In genomic region chr8:111732406-111733085, GRCm38 (mm10) we compare ENCODE assay signal across 8 mouse cellular contexts. TPM values are rescaled to one million over a fixed set of nuclear protein-coding genes. Genes with fewer than 3 reads are reported as not detected.
DNase-seq lines count a peak whose midpoint lies in the region; ATAC-seq and TF ChIP-seq lines count a peak whose summit lies in the region.

No protein-coding gene starts in this region.

- peak overlapping the region; percentile 95 for H3K27ac ChIP-seq in intestine, embryonic 16.5 days (ENCODE audit: low read length)
- H3K27ac ChIP-seq in lung, postnatal 0 days (ENCODE audit: low read length) = peak overlapping the region; percentile 96

- peak overlapping the region; percentile 67 for H3K4me2 ChIP-seq in intestine, embryonic 16.5 days (ENCODE audit: low read depth, low read length)
- H3K4me2 ChIP-seq in lung, postnatal 0 days (replicated peaks; ENCODE audit: low read depth, low read length) = peak overlapping the region; percentile 91

- WGBS in intestine, embryonic 16.5 days = 25% methylated on average over 10 of the region's 10 CpGs
- WGBS in lung, postnatal 0 days = 20% methylated on average over 10 of the region's 10 CpGs

- peaks cover 90% of the 10 kb centered on the region for H3K4me1 ChIP-seq in intestine, embryonic 16.5 days (ENCODE audit: control insufficient read depth, insufficient read depth, low read length)
- peaks cover 75% of the 10 kb centered on the region for H3K4me1 ChIP-seq in lung, postnatal 0 days (ENCODE audit: insufficient read depth, low read depth, low read length)

- peak overlapping the region; percentile 85 for H3K4me3 ChIP-seq in intestine, embryonic 16.5 days (ENCODE audit: low read length)
- peak overlapping the region; percentile 71 for H3K4me3 ChIP-seq in lung, postnatal 0 days (ENCODE audit: low read depth, low read length)

- peak; percentile 53 for DNase-seq in adrenal gland, postnatal 10 days
- no peak for DNase-seq in adrenal gland, postnatal 4 days (ENCODE audit: low spot score in 2 of 2)
- peak; percentile 7 for DNase-seq in right cerebral cortex, postnatal 25 days
- DNase-seq in right cerebral cortex, postnatal 4 days = no peak
- DNase-seq in lung, postnatal 0 days (ENCODE audit: low spot score) = peak; percentile 78
- DNase-seq in embryo, embryonic 10.5 days (ENCODE audit: low spot score) = no peak
- DNase-seq in layer of hippocampus, postnatal 25 days (ENCODE audit: extremely low spot score in 1 of 2, low spot score in 1 of 2) = no peak

- H3K27me3 ChIP-seq in intestine, embryonic 16.5 days (replicated peaks; ENCODE audit: control insufficient read depth, insufficient read depth, low read length) = no peaks in the 10 kb centered on the region
- no peaks in the 10 kb centered on the region for H3K27me3 ChIP-seq in lung, postnatal 0 days (replicated peaks; ENCODE audit: insufficient read depth, low read length)

- peak overlapping the region; percentile 59 for H3K9ac ChIP-seq in intestine, embryonic 16.5 days (ENCODE audit: low read depth, low read length)
- H3K9ac ChIP-seq in lung, postnatal 0 days (replicated peaks; ENCODE audit: low read depth) = peak overlapping the region; percentile 74; the same call in 1 of the 2 replicates

- no peaks in the 10 kb centered on the region for H3K36me3 ChIP-seq in intestine, embryonic 16.5 days (ENCODE audit: control insufficient read depth, insufficient read depth, low read length)
- H3K36me3 ChIP-seq in lung, postnatal 0 days (ENCODE audit: insufficient read depth, low read length) = no peaks in the 10 kb centered on the region

- ATAC-seq in intestine, embryonic 16.5 days = peak; percentile 0; the same call in 1 of the 2 replicates
- peak; percentile 24; the same call in 1 of the 2 replicates for ATAC-seq in lung, postnatal 0 days

- no peaks in the 10 kb centered on the region for H3K9me3 ChIP-seq in intestine, embryonic 16.5 days (ENCODE audit: control insufficient read depth, low read length)
- H3K9me3 ChIP-seq in lung, postnatal 0 days (ENCODE audit: low read length) = no peaks in the 10 kb centered on the region

- TF ChIP-seq CTCF in lung, postnatal 0 days (IDR thresholded peaks at IDR 0.05) = no peak; the same call in 1 of the 2 replicates

- peak; percentile 50; the same call in 1 of the 2 replicates for TF ChIP-seq EP300 in lung, postnatal 0 days (IDR thresholded peaks at IDR 0.05)

RNA-seq across cellular contexts. Expression of gene Bcar1, which starts 11.1 kb away (rescaled TPM):
- 10 to 100 TPM; 53.4 to 62.7 TPM for total RNA-seq in adrenal gland, postnatal 10 days (2021)
- total RNA-seq in adrenal gland, postnatal 4 days (2021) = 10 to 100 TPM; 94.4 to 94.5 TPM
- 44.6 and 48.5 TPM in 2 replicates for polyA plus RNA-seq in intestine, embryonic 16.5 days (2015; fragmentation: Nextera tagmentation; extraction: Ambion mirVana)
- polyA plus RNA-seq in lung, postnatal 0 days (2015; fragmentation: Nextera tagmentation; extraction: Ambion mirVana) = 29.3 and 34.2 TPM in 2 replicates
- 10 to 100 TPM; 66.2 to 66.8 TPM for total RNA-seq in layer of hippocampus, postnatal 25 days (2021)

RNA-seq across cellular contexts. Expression of gene Ctrb1, which starts 41.7 kb away (rescaled TPM):
- under 1 TPM in 1 of 2 experiments, not detected in 1; 0.42 TPM for total RNA-seq in adrenal gland, postnatal 10 days (2021)
- 1,000 to 10,000 TPM in 1 of 2 experiments, 1 to 10 TPM in 1; 1.1 to 5,957 TPM for total RNA-seq in adrenal gland, postnatal 4 days (2021)
- polyA plus RNA-seq in intestine, embryonic 16.5 days (2015; fragmentation: Nextera tagmentation; extraction: Ambion mirVana) = 1,904 and 2,500 TPM in 2 replicates
- polyA plus RNA-seq in lung, postnatal 0 days (2015; fragmentation: Nextera tagmentation; extraction: Ambion mirVana) = not detected in 2 replicates
- not detected for total RNA-seq in layer of hippocampus, postnatal 25 days (2021)

Comparison
In these comparisons a context has a peak if more than half of its experiments do, and no peak if none do; other contexts are left out.
1. DNase-seq: peak in adrenal gland, postnatal 10 days (single experiment), right cerebral cortex, postnatal 25 days (single experiment) and lung, postnatal 0 days (single experiment); none in adrenal gland, postnatal 4 days (0 of 2), right cerebral cortex, postnatal 4 days (single experiment), embryo, embryonic 10.5 days (single experiment) and layer of hippocampus, postnatal 25 days (0 of 2).